Mouse (Mus musculus) megakaryocyte progenitor cell, adult 5-6 weeks (primary cell): ENCODE data around the gene Nfyc. TPM values are rescaled to one million over a fixed set of nuclear protein-coding genes. Genes with fewer than 3 reads are reported as not detected.

ENCODE experiments used
- ATAC-seq: replicated peaks from 2 replicates; pipeline ENCODE4 v1.8.0; 2016; ENCODE audit warnings: mild to moderate bottlenecking, moderate TSS enrichment, inconsistent platforms; ENCODE audit not compliant: poor library complexity
- total RNA-seq, 2 experiments: library from RNA; stranded (forward) in 1 of 2; stranded (reverse) in 1 of 2; fragments of 157-497, 149-512 nt in 1 of 2; fragments of 200-1000 nt in 1 of 2; gene quantifications; 2 replicates each; pipeline versions ENCODE4 v1.2.3 to v1.2.4; 2015 to 2017

Gene Nfyc
- total RNA-seq, 2 experiments from 2014 or later: 40.8 to 69.9 TPM

DNA sequence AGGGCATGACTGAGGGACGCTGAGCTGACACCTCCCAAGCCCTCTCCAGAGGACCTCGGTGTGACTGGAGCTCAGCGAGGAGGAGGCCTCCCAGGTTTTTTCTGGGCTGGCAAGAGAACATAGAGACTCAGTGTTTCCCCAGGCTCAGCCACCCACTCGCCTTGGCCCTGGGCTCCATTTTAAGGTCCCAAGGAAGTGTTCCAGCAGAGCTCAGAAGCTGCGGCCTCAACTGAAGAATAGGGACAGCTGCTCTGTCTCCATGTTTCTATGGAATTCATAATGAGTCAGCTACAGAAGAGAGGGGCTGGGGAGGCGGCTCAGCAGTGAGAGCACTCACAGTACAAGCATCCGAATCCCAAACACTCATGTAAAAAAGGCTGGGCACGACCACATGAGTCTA, 113.8 kb downstream of the Nfyc start:
- ATAC-seq: no peak

DNA sequence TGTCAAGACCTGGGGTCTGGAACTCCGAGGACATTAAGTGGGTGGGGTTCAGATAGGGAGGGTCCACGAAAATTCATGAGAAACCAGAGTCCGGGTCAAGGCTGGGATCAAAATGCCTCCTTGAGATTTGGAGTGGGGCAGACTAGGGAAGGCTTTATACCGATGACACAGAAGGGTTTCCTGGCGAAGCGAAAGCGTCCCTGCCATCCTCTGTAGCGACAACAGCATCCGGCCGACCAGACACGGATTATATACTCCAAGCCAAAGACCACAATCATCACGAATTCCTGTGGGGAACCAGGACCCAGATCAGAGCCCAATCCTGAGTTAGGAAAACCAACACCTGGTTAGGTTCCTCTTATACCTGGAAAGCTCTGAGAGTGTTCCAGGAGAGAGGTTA, 114.6 kb downstream of the Nfyc start:
- peak; percentile 4; the same call in 1 of the 2 replicates for ATAC-seq

DNA sequence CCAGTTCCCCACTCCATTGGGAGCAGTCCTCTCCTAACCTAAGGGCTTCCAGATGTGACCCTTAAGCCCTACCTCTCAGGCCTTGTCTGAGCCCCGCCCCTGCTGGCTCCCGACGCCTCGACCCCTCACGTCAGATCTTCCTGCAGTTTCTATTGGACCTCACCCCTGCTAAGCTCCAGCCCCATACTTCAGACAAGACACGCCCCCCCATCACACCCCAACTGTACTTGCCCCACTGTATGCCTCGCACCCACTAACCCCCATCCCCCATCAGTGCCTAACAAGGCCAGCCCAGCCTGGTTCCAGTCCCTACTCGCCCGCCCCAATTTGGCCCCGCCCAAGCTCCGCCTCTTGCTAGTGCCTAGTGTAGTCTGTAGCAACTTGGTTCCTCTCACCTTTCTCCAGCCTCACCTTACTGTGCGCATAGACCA, 115.2 kb downstream of the Nfyc start:
- ATAC-seq: peak; percentile 63

DNA sequence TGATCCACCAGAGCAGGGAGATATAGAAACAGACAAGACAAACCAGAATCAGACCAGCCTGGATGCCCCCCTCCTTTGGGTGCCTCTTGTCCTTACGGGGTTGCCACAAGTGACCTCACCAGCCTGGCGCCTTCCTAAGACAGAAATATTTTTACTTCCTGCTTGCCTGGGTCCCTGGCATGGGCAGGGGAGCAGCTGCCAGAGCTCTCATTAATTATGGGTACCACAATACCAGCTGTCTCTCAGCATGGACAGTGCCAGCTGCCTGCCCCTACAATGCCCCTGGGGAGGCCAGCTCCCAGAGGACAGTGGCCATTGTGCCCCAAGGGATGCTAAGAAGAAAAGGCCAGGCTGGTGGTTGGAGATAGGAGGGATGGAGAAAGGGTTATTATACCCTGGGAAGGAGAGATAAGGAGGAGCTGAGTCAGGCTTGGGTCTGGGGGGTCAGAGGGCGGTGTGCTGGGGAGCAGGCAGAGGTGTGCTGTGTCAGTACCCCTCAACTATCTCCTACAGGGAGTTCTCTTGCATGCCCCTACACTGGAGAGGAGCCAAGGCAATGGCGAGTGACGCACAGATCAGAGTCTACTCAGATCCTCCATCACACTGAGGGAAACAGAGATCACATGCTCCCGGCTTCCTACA, 117.4 kb downstream of the Nfyc start:
- no peak for ATAC-seq

DNA sequence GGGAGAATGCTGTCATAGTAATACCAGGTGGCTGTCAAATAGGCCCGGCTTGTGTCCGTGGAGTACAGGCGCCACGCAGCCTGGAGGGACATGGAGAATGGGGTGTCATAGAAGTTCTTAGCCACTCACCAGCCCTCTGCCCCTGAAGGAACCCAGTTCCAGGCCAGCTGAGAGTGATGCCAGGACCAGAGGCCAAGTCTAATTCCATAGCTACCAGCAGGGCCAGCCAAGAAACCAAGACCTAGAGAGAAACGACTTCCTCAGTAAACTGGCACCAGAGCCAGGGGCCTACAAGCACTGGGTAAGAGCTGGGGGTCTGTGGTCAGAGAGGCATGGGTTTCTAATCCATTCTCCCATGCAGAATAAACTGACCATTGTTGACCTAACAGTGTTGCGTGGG, 118.4 kb downstream of the Nfyc start:
- no peak for ATAC-seq

DNA sequence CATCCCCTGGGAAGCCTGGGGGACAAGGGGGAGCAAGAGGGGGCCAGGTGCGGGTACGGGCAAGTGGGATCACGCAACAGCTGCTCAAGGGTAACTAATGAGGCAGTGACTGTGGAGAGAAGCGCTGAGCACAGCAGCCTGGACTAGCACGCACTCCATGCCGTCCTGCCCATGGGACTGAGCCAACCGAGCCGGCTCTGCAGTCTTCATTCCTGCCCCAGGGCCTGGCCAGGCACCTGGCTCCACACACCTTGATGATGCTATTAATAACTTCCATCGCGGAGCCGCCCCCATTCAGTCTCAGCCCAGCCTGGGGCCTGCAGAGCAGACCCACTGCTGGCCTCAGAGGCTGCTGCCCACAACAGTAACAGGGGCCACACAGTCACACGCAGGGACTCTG, 119.1 kb downstream of the Nfyc start:
- no peak for ATAC-seq

Other genes with a start within 250 kb of the Nfyc start
- not detected in 2 replicates for gene Gm8439, start 242.8 kb downstream of the Nfyc start, total RNA-seq (2015)
- not detected in 2 replicates for gene Gm8439, start 242.8 kb downstream of the Nfyc start, total RNA-seq (2017)
- gene Cited4, start 165.0 kb downstream of the Nfyc start, total RNA-seq (2015): 3.2 and 4.6 TPM in 2 replicates
- 5.6 and 7.5 TPM in 2 replicates for gene Cited4, start 165.0 kb downstream of the Nfyc start, total RNA-seq (2017)
- not detected in 2 replicates for gene Kcnq4, start 83.0 kb downstream of the Nfyc start, total RNA-seq (2015)
- gene Kcnq4, start 83.0 kb downstream of the Nfyc start, total RNA-seq (2017): not detected in 2 replicates
- 0.02 and 0.07 TPM in 2 replicates for gene Rims3, start 23.2 kb upstream of the Nfyc start, total RNA-seq (2015)
- 0.14 TPM in 1 of 2 replicates, not detected in the other for gene Rims3, start 23.2 kb upstream of the Nfyc start, total RNA-seq (2017)
- 16.2 and 18.7 TPM in 2 replicates for gene Exo5, start 93.4 kb upstream of the Nfyc start, total RNA-seq (2015)
- 15.6 and 21.3 TPM in 2 replicates for gene Exo5, start 93.4 kb upstream of the Nfyc start, total RNA-seq (2017)
- gene Zfp69, start 120.1 kb upstream of the Nfyc start, total RNA-seq (2015): 2.1 and 3.0 TPM in 2 replicates
- gene Zfp69, start 120.1 kb upstream of the Nfyc start, total RNA-seq (2017): 0.95 and 2.6 TPM in 2 replicates
- 46.0 and 53.8 TPM in 2 replicates for gene Smap2, start 185.7 kb upstream of the Nfyc start, total RNA-seq (2015)
- 21.9 and 26.8 TPM in 2 replicates for gene Smap2, start 185.7 kb upstream of the Nfyc start, total RNA-seq (2017)
- gene Col9a2, start 207.8 kb upstream of the Nfyc start, total RNA-seq (2015): not detected in 2 replicates
- not detected in 2 replicates for gene Col9a2, start 207.8 kb upstream of the Nfyc start, total RNA-seq (2017)